Mouse (Mus musculus): ENCODE measurements at regions not wholly inside any gene's neighbourhood (a gene's known extent, or its start where the extent isn't known, plus 50 kb on each side); places are given as distances from the start of the nearest gene placed in this dataset.

- 69% methylated on average over 7 of the region's 7 CpGs for WGBS
- Histone ChIP-seq H3K4me3 (ENCODE audit: low read depth, low read length) (no peak overlapping the region), H3K9me3 (replicated peaks; ENCODE audit: control insufficient read depth, low read length) (no peaks in the 10 kb centered on the region), H3K4me2 (ENCODE audit: low read depth, low read length) (no peak overlapping the region), H3K36me3 (replicated peaks; ENCODE audit: control insufficient read depth, insufficient read depth, low read depth, low read length) (no peaks in the 10 kb centered on the region), H3K4me1 (ENCODE audit: control insufficient read depth, insufficient read depth, low read length) (no peaks in the 10 kb centered on the region), H3K27me3 (ENCODE audit: control insufficient read depth, insufficient read depth, low read length) (no peaks in the 10 kb centered on the region), H3K27ac (replicated peaks; ENCODE audit: low read depth, low read length) (no peak overlapping the region), H3K9ac (replicated peaks; ENCODE audit: low read length) (no peak overlapping the region)
- ATAC-seq (replicated peaks; ENCODE audit: insufficient number of reproducible peaks, low FRiP score, low TSS enrichment, low read depth) (no peak), DNase-seq (ENCODE audit: low spot score) (no peak)
Observed at GRCm38 (mm10) chr15:58718282-58718681, 170.8 kb upstream of the Gm49356 start.

- Histone ChIP-seq H3K4me2 (ENCODE audit: low read depth, low read length) (no peak overlapping the region), H3K36me3 (replicated peaks; ENCODE audit: control insufficient read depth, insufficient read depth, low read depth, low read length) (no peaks in the 10 kb centered on the region), H3K27ac (replicated peaks; ENCODE audit: low read depth, low read length) (no peak overlapping the region), H3K4me3 (ENCODE audit: low read depth, low read length) (no peak overlapping the region), H3K9ac (replicated peaks; ENCODE audit: low read length) (no peak overlapping the region), H3K4me1 (ENCODE audit: control insufficient read depth, insufficient read depth, low read length) (no peaks in the 10 kb centered on the region), H3K27me3 (ENCODE audit: control insufficient read depth, insufficient read depth, low read length) (no peaks in the 10 kb centered on the region), H3K9me3 (replicated peaks; ENCODE audit: control insufficient read depth, low read length) (no peaks in the 10 kb centered on the region)
- no peak for DNase-seq (ENCODE audit: low spot score)
- WGBS = 86% methylated on average over 6 of the region's 6 CpGs
- ATAC-seq (replicated peaks; ENCODE audit: insufficient number of reproducible peaks, low FRiP score, low TSS enrichment, low read depth) = no peak
Observed at GRCm38 (mm10) chr15:58719410-58719809, 169.7 kb upstream of the Gm49356 start.

- Histone ChIP-seq H3K27me3 (ENCODE audit: control insufficient read depth, insufficient read depth, low read length) (no peaks in the 10 kb centered on the region), H3K9ac (replicated peaks; ENCODE audit: low read length) (no peak overlapping the region), H3K9me3 (replicated peaks; ENCODE audit: control insufficient read depth, low read length) (no peaks in the 10 kb centered on the region), H3K36me3 (replicated peaks; ENCODE audit: control insufficient read depth, insufficient read depth, low read depth, low read length) (no peaks in the 10 kb centered on the region), H3K4me1 (ENCODE audit: control insufficient read depth, insufficient read depth, low read length) (no peaks in the 10 kb centered on the region), H3K4me2 (ENCODE audit: low read depth, low read length) (no peak overlapping the region), H3K27ac (replicated peaks; ENCODE audit: low read depth, low read length) (no peak overlapping the region), H3K4me3 (ENCODE audit: low read depth, low read length) (no peak overlapping the region)
- DNase-seq (ENCODE audit: low spot score) (no peak), ATAC-seq (replicated peaks; ENCODE audit: insufficient number of reproducible peaks, low FRiP score, low TSS enrichment, low read depth) (no peak)
- WGBS = 80% methylated on average over 4 of the region's 4 CpGs
Observed at GRCm38 (mm10) chr15:58727041-58727440, 162.1 kb upstream of the Gm49356 start.

GRCm38 (mm10) chr15:58728264-58728663, 160.8 kb upstream of the Gm49356 start:
- DNase-seq (ENCODE audit: low spot score) (no peak), ATAC-seq (replicated peaks; ENCODE audit: insufficient number of reproducible peaks, low FRiP score, low TSS enrichment, low read depth) (no peak)
- Histone ChIP-seq H3K9me3 (replicated peaks; ENCODE audit: control insufficient read depth, low read length) (no peaks in the 10 kb centered on the region), H3K27ac (replicated peaks; ENCODE audit: low read depth, low read length) (no peak overlapping the region), H3K4me1 (ENCODE audit: control insufficient read depth, insufficient read depth, low read length) (no peaks in the 10 kb centered on the region), H3K9ac (replicated peaks; ENCODE audit: low read length) (no peak overlapping the region), H3K4me2 (ENCODE audit: low read depth, low read length) (no peak overlapping the region), H3K4me3 (ENCODE audit: low read depth, low read length) (no peak overlapping the region), H3K27me3 (ENCODE audit: control insufficient read depth, insufficient read depth, low read length) (no peaks in the 10 kb centered on the region), H3K36me3 (replicated peaks; ENCODE audit: control insufficient read depth, insufficient read depth, low read depth, low read length) (no peaks in the 10 kb centered on the region)
- 89% methylated on average over 2 of the region's 2 CpGs for WGBS

DNA sequence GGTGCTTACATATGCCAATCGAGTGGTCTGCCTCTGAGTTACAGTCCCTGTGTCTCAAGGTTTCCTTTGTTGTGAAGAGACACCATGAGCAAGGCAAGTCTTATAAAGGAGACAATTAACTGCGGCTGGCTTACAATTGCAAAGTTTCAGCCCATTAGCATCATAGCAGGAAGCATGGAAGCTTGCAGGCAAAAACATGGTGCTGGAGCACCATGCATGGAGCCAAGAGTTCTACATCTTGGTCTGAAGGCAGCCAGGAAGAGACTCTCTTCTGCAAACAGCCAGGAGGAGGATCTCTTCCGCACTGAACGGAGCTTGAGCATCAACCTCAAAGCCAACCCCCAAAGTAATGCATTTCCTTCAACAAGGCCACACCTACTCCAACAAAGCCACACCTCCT, 158.2 kb upstream of the Gm49356 start:
- 93% methylated on average over 4 of the region's 4 CpGs for WGBS
- Histone ChIP-seq H3K9me3 (replicated peaks; ENCODE audit: control insufficient read depth, low read length) (no peaks in the 10 kb centered on the region), H3K9ac (replicated peaks; ENCODE audit: low read length) (no peak overlapping the region), H3K4me2 (ENCODE audit: low read depth, low read length) (no peak overlapping the region), H3K27me3 (ENCODE audit: control insufficient read depth, insufficient read depth, low read length) (no peaks in the 10 kb centered on the region), H3K4me1 (ENCODE audit: control insufficient read depth, insufficient read depth, low read length) (no peaks in the 10 kb centered on the region), H3K36me3 (replicated peaks; ENCODE audit: control insufficient read depth, insufficient read depth, low read depth, low read length) (no peaks in the 10 kb centered on the region), H3K27ac (replicated peaks; ENCODE audit: low read depth, low read length) (no peak overlapping the region), H3K4me3 (ENCODE audit: low read depth, low read length) (no peak overlapping the region)
- DNase-seq (ENCODE audit: low spot score) (no peak), ATAC-seq (replicated peaks; ENCODE audit: insufficient number of reproducible peaks, low FRiP score, low TSS enrichment, low read depth) (no peak)

DNA sequence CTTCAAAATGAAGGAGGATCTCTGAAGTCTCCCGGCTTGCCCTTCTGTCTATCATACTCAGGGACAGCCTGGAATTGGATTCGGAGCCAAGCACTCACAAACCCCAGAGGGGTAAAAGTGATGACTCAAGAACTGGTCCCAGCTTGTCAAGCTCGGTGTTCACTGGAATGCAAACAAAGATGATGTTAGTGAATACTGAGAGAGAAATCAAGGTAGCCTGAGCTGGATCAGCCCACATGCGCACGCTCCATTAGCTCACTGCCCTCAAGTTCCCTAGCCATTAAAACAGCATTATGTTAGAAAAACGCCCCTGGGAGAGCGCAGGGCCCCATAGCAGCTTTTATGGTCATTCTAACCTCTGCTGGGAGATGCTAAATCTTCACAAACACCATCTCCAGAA, 157.8 kb upstream of the Gm49356 start:
- Histone ChIP-seq H3K9ac (replicated peaks; ENCODE audit: low read length) (no peak overlapping the region), H3K4me3 (ENCODE audit: low read depth, low read length) (no peak overlapping the region), H3K4me1 (ENCODE audit: control insufficient read depth, insufficient read depth, low read length) (no peaks in the 10 kb centered on the region), H3K36me3 (replicated peaks; ENCODE audit: control insufficient read depth, insufficient read depth, low read depth, low read length) (no peaks in the 10 kb centered on the region), H3K27ac (replicated peaks; ENCODE audit: low read depth, low read length) (no peak overlapping the region), H3K9me3 (replicated peaks; ENCODE audit: control insufficient read depth, low read length) (no peaks in the 10 kb centered on the region), H3K4me2 (ENCODE audit: low read depth, low read length) (no peak overlapping the region), H3K27me3 (ENCODE audit: control insufficient read depth, insufficient read depth, low read length) (no peaks in the 10 kb centered on the region)
- 79% methylated on average over 7 of the region's 7 CpGs for WGBS
- no peak for DNase-seq (ENCODE audit: low spot score)
- 0 out of 2 replicates have a peak, but pooled peaks have one; percentile 24 for ATAC-seq (replicated peaks; ENCODE audit: insufficient number of reproducible peaks, low FRiP score, low TSS enrichment, low read depth)

- 44% methylated on average over 13 of the region's 13 CpGs for WGBS
- Histone ChIP-seq H3K4me3 (ENCODE audit: low read depth, low read length) (no peak overlapping the region), H3K9me3 (replicated peaks; ENCODE audit: control insufficient read depth, low read length) (no peaks in the 10 kb centered on the region), H3K4me1 (ENCODE audit: control insufficient read depth, insufficient read depth, low read length) (no peaks in the 10 kb centered on the region), H3K27ac (replicated peaks; ENCODE audit: low read depth, low read length) (no peak overlapping the region), H3K36me3 (replicated peaks; ENCODE audit: control insufficient read depth, insufficient read depth, low read depth, low read length) (no peaks in the 10 kb centered on the region), H3K4me2 (ENCODE audit: low read depth, low read length) (no peak overlapping the region), H3K27me3 (ENCODE audit: control insufficient read depth, insufficient read depth, low read length) (no peaks in the 10 kb centered on the region), H3K9ac (replicated peaks; ENCODE audit: low read length) (no peak overlapping the region)
- DNase-seq (ENCODE audit: low spot score) = peak; percentile 59
- ATAC-seq (replicated peaks; ENCODE audit: insufficient number of reproducible peaks, low FRiP score, low TSS enrichment, low read depth) = peak; percentile 82; the same call in 1 of the 2 replicates
Observed at GRCm38 (mm10) chr15:58731952-58732642, 157.0 kb upstream of the Gm49356 start.
